Mouse (Mus musculus) fibroblast of lung, adult 2 months (primary cell): Measurements from ENCODE around the gene Npcd.

Source experiments
- DNase-seq: peaks from one replicate; pipeline ENCODE4 v3.0.0-alpha.2; 2011; ENCODE audit warnings: low read depth

Npcd gene

DNA sequence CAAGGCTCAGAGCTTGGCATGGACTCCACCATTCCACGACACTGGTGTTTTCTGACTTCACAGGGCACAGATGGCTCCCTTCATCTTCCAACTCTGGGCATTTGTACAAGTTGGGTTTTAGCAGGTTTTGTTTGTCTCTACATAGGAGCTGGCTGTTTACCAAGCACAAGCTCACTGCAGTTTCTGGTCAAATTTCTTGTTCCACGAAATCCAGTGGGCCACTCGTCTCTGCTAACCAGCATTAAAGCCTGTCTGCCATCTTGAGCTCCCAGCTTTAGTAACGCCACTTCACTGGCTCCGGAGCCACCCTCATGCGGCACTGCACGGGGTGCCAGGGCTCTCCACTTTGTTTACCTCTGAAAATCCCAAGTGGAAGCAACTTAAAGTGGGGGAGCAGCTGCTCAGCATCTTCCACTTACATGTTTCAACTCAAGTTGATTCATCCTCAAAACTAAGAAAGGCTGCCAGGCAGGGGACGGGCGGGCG, 67.4 kb downstream of the Npcd start:
- DNase-seq: no peak

DNA sequence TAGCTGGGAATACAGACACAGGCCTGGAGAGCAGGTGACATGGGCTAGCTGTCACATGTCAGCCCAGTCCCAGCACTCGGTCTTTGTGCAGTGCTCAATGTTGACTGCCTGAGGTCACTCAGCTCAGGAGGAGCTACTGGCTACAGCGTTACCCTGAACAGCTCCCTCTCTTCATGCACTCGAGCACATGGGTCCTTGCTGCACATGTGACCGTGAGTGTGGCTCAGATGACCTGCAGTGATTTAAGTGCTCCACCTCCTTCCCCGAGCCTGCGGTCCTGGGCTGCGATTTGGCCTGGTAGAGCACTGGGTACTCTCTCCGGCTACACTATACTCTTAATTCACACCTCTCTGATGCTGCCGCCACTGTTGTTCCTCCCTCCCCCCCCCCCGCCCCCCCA, 67.9 kb downstream of the Npcd start:
- DNase-seq: no peak

DNA sequence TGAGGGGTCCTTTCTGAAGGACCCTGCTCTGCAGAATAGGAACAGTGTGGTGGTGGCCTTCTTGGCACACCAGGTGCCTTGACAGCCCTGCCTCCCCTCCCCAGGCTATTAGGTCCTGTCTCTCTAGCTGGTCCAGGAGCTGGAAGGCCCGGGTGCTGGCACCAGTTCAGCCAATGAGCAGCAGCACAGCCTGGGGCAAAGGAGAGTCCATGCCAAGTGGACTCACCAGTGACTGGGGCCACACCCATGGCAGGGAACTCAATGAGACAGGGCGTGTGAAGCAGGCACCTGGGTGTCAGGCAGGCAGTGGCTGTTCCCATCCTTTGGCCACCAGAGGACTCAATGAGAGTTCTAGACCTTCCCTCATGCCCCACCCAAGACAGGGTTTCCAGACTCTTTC, 68.7 kb downstream of the Npcd start:
- DNase-seq: no peak

GRCm38 (mm10) chr15:79764539-79765267, 69.3 kb downstream of the Npcd start:
- DNase-seq: no peak

GRCm38 (mm10) chr15:79763601-79764246, 70.3 kb downstream of the Npcd start:
- DNase-seq: no peak

DNA sequence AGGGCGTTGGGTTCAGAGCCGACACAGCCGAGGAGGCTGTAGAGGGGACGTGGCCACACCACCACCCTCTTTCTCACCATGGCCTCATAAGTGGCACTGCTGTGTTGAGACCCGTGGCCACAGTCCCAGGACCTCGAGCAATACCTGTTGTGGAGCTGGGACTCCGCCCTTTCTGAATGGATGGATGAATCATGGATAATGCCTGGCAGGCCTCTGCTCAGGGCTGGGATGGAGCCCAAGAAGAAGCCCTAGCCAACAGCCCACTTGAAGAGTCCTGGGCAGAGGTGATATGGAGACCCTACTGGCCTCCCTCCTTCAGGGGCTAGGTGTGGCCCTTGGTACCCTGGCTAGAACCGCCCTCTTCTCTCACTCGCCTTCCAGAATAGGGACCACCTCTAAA, 71.0 kb downstream of the Npcd start:
- no peak for DNase-seq

DNA sequence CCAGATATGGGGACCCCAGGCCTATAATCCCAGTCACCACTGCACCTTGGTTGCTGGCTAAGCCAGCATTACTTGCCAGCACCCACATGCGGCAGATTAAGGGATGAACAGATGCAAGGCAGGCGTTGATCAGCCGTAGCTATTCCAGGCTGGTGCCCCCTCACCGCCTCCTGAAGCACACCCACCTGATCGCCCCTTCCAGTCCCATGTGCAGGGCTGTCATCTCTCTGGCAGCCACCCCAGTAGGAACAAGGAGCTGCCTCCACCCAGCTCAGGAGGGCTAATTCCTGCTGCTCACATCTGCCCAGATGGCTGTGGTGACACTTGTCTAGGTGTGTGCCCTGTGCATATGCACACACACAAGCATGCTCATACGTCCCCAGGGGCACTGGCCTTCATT, 73.1 kb downstream of the Npcd start:
- DNase-seq: no peak

DNA sequence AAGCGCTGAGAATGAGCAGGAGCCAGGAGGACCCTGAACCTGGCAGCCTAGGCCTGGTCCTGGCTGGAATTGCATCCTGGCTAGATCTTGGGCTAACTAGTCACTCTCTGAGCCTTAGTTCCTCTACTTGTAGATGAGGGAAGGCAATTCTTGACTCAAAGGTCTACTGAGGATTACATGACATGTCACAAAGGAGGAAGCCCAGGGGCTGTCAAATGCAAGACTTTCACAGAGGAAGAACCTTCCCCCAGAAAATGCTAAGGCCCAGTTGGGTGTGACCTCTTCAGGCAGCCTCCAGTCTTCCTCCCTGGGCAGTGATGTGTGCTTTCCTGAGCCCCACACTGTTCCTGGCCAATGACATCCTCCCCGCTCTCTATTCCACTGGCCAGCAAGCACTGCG, 76.9 kb downstream of the Npcd start:
- no peak for DNase-seq

GRCm38 (mm10) chr15:79755977-79756625, 77.9 kb downstream of the Npcd start:
- no peak for DNase-seq

- no peak for DNase-seq
These were observed 78.9 kb downstream of the Npcd start for GRCm38 (mm10) chr15:79755176-79755575.

DNA sequence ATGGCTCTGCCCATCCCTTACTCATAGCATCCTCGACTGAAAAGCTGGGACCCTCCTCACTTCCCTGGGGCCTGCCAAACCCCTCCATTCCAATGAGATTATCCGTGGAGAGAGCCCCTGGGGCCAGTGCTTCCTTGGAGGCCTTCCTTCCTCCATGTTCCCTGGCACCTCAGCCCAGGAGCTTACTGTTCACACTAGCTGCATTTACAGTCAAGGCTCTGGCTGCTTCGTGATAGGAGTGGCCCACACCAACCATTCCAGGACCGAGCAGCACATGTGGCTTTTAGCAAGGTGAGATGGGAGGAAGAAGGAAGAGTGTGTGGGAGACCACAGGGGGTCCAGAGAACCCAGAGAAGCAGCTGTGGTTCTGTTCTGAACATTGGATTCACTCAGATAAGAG, 80.2 kb downstream of the Npcd start:
- DNase-seq: no peak

- no peak for DNase-seq
These were observed 80.7 kb downstream of the Npcd start for GRCm38 (mm10) chr15:79753420-79753752.

DNA sequence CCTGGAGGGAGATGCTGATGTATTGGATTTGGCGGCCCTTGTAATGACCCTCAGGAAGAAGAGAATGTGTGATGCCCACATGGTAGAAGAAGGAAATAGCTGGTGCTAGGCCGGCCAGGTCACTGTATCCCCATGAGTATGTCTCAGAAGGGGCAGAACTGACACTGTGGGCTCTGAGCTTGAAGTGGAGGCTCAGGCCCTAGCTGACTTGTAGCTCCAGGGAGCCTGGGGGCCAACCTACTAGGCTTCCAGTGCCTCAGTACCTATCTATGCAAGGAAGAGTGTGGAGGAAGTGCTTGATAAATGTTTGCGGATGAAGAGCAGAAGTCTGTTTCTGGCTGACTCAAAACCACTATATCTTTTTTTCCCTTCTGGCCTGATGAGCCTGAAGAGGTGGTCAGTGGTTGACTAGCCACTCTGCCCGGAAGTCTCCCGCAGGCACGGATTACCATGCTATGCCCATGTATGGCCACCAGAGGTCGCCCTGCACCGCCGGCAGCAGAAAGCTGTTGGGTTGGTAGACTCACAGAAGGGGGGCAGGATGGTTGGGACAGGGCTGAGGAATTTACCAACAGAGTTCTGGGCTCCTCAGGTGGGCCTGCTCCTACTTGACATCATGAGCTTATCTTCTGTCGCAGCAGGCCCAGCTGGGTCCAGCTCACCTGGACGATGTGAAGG, 81.2 kb downstream of the Npcd start:
- DNase-seq: no peak

GRCm38 (mm10) chr15:79751772-79752171, 82.3 kb downstream of the Npcd start:
- no peak for DNase-seq

- DNase-seq: no peak
These were observed 83.8 kb downstream of the Npcd start for GRCm38 (mm10) chr15:79750266-79750665.

GRCm38 (mm10) chr15:79749162-79749561, 84.9 kb downstream of the Npcd start:
- DNase-seq: no peak

DNA sequence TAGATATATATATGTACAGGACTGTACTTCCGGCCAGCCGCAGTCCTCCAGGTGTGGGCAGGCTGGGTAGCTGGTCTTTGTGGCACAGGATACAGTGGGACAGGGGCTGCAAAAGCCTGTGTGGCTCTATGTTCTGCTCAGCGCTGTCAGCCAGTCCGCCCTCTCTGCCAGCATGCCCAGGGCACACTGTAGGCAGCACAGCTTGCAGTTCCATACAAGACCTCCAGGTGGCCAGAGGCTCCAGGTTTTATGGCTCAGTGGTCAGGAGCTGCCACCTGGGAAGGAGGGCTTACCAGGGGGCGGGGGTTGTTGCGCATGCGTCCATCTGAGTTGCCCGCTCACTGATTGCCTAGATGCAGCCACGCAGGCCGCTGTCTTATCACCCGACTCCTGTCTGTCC, 86.0 kb downstream of the Npcd start:
- DNase-seq: no peak

- DNase-seq: no peak
These were observed 88.2 kb downstream of the Npcd start for GRCm38 (mm10) chr15:79745883-79746282.

DNA sequence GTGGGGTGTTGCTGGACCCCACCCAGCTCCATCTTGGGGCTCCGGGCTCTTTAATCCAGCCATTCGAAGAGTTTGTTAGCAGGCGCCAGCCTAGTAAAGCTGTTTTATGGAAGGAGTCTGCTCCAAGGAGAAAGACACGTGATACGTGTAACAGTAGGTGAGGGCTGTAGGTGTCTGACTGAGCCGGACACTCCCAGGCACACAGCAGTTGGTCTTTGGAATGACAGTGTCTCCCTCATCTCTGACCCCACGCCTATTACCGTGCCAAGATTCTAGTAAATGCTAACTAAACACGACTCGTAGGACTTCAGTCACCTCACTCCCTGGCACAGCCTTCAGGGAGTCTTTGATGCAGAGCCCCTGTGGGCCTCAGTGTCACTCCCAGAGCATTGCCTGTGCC, 88.7 kb downstream of the Npcd start:
- no peak for DNase-seq

DNA sequence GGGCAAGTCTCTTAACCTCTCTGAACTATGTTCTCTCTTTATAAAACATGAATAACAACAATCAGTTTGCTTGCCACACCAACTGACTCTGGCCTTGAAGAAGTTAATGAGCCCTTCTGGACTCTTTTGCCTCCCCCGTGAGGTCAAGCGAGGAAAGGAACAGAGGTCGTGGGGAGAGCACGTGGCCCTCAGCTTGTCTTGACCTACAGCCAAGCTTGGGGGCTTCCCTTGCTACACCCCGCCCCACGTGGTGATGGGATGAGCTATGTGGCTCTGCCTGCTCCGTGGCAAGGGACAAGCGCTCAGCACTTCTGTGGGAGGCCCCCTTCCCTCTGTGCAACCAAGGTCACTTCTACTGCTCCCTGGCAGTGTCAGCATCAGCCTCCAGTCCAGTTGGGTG, 89.3 kb downstream of the Npcd start:
- DNase-seq: no peak

DNA sequence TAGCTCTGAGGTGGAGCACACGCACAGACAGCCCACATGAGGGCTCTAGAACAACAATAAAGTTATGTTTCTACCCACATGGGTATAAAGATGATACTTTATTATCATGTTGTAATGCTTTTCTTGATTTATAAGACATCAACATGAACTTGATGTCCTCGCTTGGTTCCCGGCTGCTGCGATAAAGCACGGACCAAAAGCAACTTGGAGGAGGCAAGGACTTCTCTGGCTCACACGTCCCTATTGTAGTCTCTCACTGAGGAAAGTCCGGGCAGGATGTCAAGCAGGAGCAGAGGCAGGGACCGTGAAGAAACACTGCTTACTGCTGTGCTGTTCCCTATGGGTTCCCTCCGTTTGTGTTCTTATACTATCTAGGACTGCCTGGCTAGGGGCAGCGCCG, 90.0 kb downstream of the Npcd start:
- DNase-seq: no peak

DNA sequence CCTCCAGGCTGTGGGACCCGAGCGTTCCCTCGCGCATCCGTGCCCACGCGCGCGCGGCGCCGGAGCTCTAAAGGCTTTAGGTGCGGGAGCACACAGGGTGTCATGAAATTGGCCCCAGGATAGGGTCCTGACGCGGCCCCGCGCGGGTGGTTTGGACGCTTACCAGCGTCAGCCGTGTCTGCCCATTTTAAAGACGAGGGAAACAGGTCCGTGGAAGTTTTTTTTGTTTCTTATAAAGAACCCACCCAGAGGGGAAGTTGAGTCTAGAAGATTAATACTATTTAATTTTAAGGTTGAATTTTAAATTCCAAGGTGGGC, 91.4 kb downstream of the Npcd start:
- DNase-seq: no peak
